Mouse (Mus musculus) cerebellum, postnatal 4 days (tissue): Measurements from ENCODE around the gene Olfr1086.
"Not testable (repeated sequence)": the region's sequence is repeated elsewhere in the genome, so short reads cannot be mapped to it uniquely, and the experiment has no call there.

Experiments
- DNase-seq, 2 experiments: peaks; one replicate each; pipeline ENCODE4 v3.0.0; 2022; ENCODE audit warnings: low spot score in 2 of 2, mixed read lengths in 1 of 2

The Olfr1086 gene

GRCm38 (mm10) chr2:86679992-86680391, at the start of gene Olfr1086:
Gene Olfr1086 (minus strand): TSS chr2:86680092.
- DNase-seq, result no peak

GRCm38 (mm10) chr2:86698295-86698694, 18.4 kb upstream of the Olfr1086 start, which contains the start of gene Olfr1087:
Gene Olfr1087 (minus strand): TSS chr2:86698395.
- DNase-seq, result no peak

DNA sequence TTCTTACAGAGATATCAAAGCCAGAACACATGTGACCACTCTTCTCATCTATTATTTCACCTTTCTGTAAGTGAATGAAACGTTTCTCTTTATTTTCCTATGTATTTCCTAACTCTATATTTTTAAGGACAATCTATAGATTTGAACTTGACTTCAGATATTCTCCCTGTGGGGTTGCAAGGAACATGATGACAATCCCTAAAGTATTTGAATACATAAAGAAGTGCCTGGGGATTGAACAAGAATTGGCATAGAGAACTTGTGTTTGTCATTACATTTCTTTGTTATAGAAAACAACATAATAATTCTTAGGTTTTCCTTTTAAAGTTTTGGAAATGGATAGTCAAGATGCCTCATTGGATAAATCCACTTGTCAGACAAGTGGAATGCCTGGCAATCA, 18.0 kb downstream of the Olfr1086 start, which contains the start of gene Olfr1085:
Gene Olfr1085, minus strand, starts transcription at position 101 of the 400 bp plus-strand sequence.
- DNase-seq, result no peak

- DNase-seq, result not testable (repeated sequence)
These were observed 40.3 kb downstream of the Olfr1086 start, which contains the start of gene Olfr1084 for GRCm38 (mm10) chr2:86639625-86640024. Gene Olfr1084 (minus strand): TSS chr2:86639725.
